Mouse (Mus musculus) spleen, adult 2 months (tissue): ENCODE results near the gene Inpp5e.

Experiments used
- CTCF ChIP-seq: fragments of 200-500 bp; IDR thresholded peaks from 2 replicates; pipeline ENCODE4 v1.5.1; 2011; ENCODE audit warnings: mild to moderate bottlenecking, inconsistent platforms; ENCODE audit not compliant: insufficient read depth, insufficient read length, insufficient replicate concordance; ENCODE audit errors: extremely low read depth
- POLR2A ChIP-seq: fragments of 200-500 bp; IDR thresholded peaks from 2 replicates; pipeline ENCODE4 v1.6.1; 2011; ENCODE audit warnings: low read depth, low read length, inconsistent platforms

- no peak for TF ChIP-seq CTCF
- no peak for TF ChIP-seq POLR2A
Observed at GRCm38 (mm10) chr2:26444368-26444767, 35.4 kb upstream of the Inpp5e start.
